In the genomic region with DNA sequence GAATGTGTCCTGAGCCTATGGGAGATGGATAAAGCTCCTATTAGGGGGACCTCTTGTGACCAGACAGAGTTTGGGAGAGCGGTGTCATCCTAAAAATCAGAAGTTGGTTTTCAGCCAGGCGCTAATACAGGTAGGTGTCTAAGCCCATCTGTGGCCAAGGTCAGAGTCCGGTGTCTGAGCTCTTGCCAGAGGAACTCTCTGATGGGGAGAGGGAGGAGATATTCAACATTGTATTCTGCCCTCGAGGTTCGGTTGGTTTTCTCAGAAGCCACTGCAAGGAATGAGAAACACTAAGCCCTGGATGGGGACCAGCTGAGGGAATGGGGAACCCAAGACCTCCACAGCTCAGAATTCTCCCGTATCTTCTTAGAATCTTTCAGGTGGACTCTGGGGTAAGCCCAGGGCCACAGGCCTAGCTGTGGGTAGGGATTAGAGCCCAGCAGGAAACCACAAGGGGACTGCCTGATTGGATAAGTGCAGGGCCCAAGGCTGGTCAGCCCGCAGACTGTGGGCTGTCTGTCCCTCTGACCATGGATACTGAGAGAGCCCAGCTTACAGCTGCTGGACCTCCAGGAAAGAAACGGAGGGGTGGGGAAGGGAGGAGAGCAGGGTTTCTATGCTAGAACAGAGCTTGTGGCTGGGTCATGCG, we compare ENCODE assay signal across 9 mouse cellular contexts. TPM values are rescaled to one million over a fixed set of nuclear protein-coding genes. Genes with fewer than 3 reads are reported as not detected.
DNase-seq lines count a peak whose midpoint lies in the region; ATAC-seq lines count a peak whose summit lies in the region.
"Had no signal": no experiment of that assay in that cellular context is flagged by ENCODE, and none has a peak within 500 bp of the region (broad histone marks: within the 10 kb centered on the region; RNA-seq: fewer than 3 reads in every experiment).

No protein-coding gene starts in this region.

- peaks cover 55% of the 10 kb centered on the region for H3K4me1 ChIP-seq in kidney, embryonic 15.5 days
- H3K4me1 ChIP-seq in embryonic facial prominence, embryonic 10.5 days = peaks cover 60% of the 10 kb centered on the region
- peaks cover 44% of the 10 kb centered on the region for H3K4me1 ChIP-seq in intestine, embryonic 15.5 days (replicated peaks)
- peaks cover 31% of the 10 kb centered on the region for H3K4me1 ChIP-seq in neural tube, embryonic 12.5 days

- H3K27me3 ChIP-seq in kidney, embryonic 15.5 days = peaks cover 27% of the 10 kb centered on the region
- H3K27me3 ChIP-seq in embryonic facial prominence, embryonic 10.5 days (replicated peaks; ENCODE audit: low read depth, poor library complexity, severe bottlenecking) = peaks cover 50% of the 10 kb centered on the region
- H3K27me3 ChIP-seq in intestine, embryonic 15.5 days (replicated peaks) = peaks cover 3% of the 10 kb centered on the region; the same call in 1 of the 2 replicates
- peaks cover 39% of the 10 kb centered on the region for H3K27me3 ChIP-seq in neural tube, embryonic 12.5 days (replicated peaks)

- peaks cover 17% of the 10 kb centered on the region for H3K36me3 ChIP-seq in kidney, embryonic 15.5 days
- H3K36me3 ChIP-seq in embryonic facial prominence, embryonic 10.5 days (replicated peaks) = peaks cover 20% of the 10 kb centered on the region
- H3K36me3 ChIP-seq in intestine, embryonic 15.5 days = peaks cover 2% of the 10 kb centered on the region; the same call in 1 of the 2 replicates
- H3K36me3 ChIP-seq in neural tube, embryonic 12.5 days = no peaks in the 10 kb centered on the region

- H3K4me2 ChIP-seq in kidney, embryonic 15.5 days = peak overlapping the region; percentile 89
- peak overlapping the region; percentile 90 for H3K4me2 ChIP-seq in intestine, embryonic 15.5 days (replicated peaks)
- H3K4me2 ChIP-seq in neural tube, embryonic 12.5 days (replicated peaks) = peak overlapping the region; percentile 88

- peak overlapping the region; percentile 43; the same call in 1 of the 2 replicates for H3K27ac ChIP-seq in kidney, embryonic 15.5 days
- peak overlapping the region; percentile 98 for H3K27ac ChIP-seq in embryonic facial prominence, embryonic 10.5 days (replicated peaks)
- H3K27ac ChIP-seq in intestine, embryonic 15.5 days = peak overlapping the region; percentile 65
- no peak overlapping the region for H3K27ac ChIP-seq in neural tube, embryonic 12.5 days
- H3K27ac ChIP-seq: macrophage had no signal

- intact Hi-C loops in left cerebral cortex, postnatal 10 days (cut with DNase I) = no loop called here

- WGBS in kidney, embryonic 15.5 days = 49% methylated on average over 9 of the region's 9 CpGs
- 46% methylated on average over 9 of the region's 9 CpGs for WGBS in embryonic facial prominence, embryonic 10.5 days
- WGBS in intestine, embryonic 15.5 days = 47% methylated on average over 9 of the region's 9 CpGs
- WGBS in neural tube, embryonic 12.5 days = 60% methylated on average over 9 of the region's 9 CpGs

- H3K9ac ChIP-seq in kidney, embryonic 15.5 days = peak overlapping the region; percentile 50; the same call in 1 of the 2 replicates
- peak overlapping the region; percentile 35 for H3K9ac ChIP-seq in intestine, embryonic 15.5 days
- H3K9ac ChIP-seq in neural tube, embryonic 12.5 days = 0 out of 2 replicates have a peak overlapping the region, but pooled peaks have one; percentile 6

- H3K4me3 ChIP-seq in kidney, embryonic 15.5 days (replicated peaks) = peak overlapping the region; percentile 70
- peak overlapping the region; percentile 96 for H3K4me3 ChIP-seq in embryonic facial prominence, embryonic 10.5 days
- peak overlapping the region; percentile 85 for H3K4me3 ChIP-seq in intestine, embryonic 15.5 days (replicated peaks)
- no peak overlapping the region; the same call in 1 of the 2 replicates for H3K4me3 ChIP-seq in neural tube, embryonic 12.5 days

- DNase-seq in kidney, postnatal 25 days = no peak
- no peak for DNase-seq in embryonic facial prominence, embryonic 10.5 days (ENCODE audit: low spot score)
- DNase-seq in left cerebral cortex, adult 11 months (ENCODE audit: low spot score) = no peak
- no peak for DNase-seq in left cerebral cortex, postnatal 10 days (ENCODE audit: extremely low spot score in 1 of 2, low spot score in 2 of 2)
- no peak for DNase-seq in lung, postnatal 25 days (ENCODE audit: low spot score)

- H3K9me3 ChIP-seq in kidney, embryonic 15.5 days (replicated peaks) = no peaks in the 10 kb centered on the region
- no peaks in the 10 kb centered on the region for H3K9me3 ChIP-seq in embryonic facial prominence, embryonic 10.5 days
- H3K9me3 ChIP-seq in intestine, embryonic 15.5 days = no peaks in the 10 kb centered on the region
- H3K9me3 ChIP-seq in neural tube, embryonic 12.5 days = no peaks in the 10 kb centered on the region

- no peak for ATAC-seq in kidney, embryonic 15.5 days (replicated peaks; ENCODE audit: low FRiP score)
- no peak for ATAC-seq in intestine, embryonic 15.5 days
- ATAC-seq in neural tube, embryonic 12.5 days (ENCODE audit: low FRiP score, low read depth) = no peak

RNA-seq across cellular contexts. Expression of a gene that starts 1.5 kb away (rescaled TPM):
- polyA plus RNA-seq in kidney, embryonic 15.5 days (2015; fragmentation: Nextera tagmentation; extraction: Ambion mirVana) = 21.6 and 24.1 TPM in 2 replicates
- 23.0 and 24.1 TPM in 2 replicates for polyA plus RNA-seq in embryonic facial prominence, embryonic 10.5 days (2016; fragmentation: Nextera tagmentation; extraction: Ambion mirVana)
- polyA plus RNA-seq in intestine, embryonic 15.5 days (2015; fragmentation: Nextera tagmentation; extraction: Ambion mirVana) = 20.1 and 20.7 TPM in 2 replicates
- polyA plus RNA-seq in neural tube, embryonic 12.5 days (2016; fragmentation: Nextera tagmentation; extraction: Ambion mirVana) = 18.1 and 18.9 TPM in 2 replicates
- total RNA-seq in left cerebral cortex, postnatal 10 days (2021) = 1 to 10 TPM; 2.6 to 3.3 TPM

RNA-seq across cellular contexts. Expression of a gene that starts 7.1 kb away (rescaled TPM):
- 0.05 and 0.13 TPM in 2 replicates for polyA plus RNA-seq in kidney, embryonic 15.5 days (2015; fragmentation: Nextera tagmentation; extraction: Ambion mirVana)
- polyA plus RNA-seq in embryonic facial prominence, embryonic 10.5 days (2016; fragmentation: Nextera tagmentation; extraction: Ambion mirVana) = 0.30 and 0.51 TPM in 2 replicates
- polyA plus RNA-seq in intestine, embryonic 15.5 days (2015; fragmentation: Nextera tagmentation; extraction: Ambion mirVana) = 1.3 and 2.1 TPM in 2 replicates
- 0.06 and 0.16 TPM in 2 replicates for polyA plus RNA-seq in neural tube, embryonic 12.5 days (2016; fragmentation: Nextera tagmentation; extraction: Ambion mirVana)
- not detected for total RNA-seq in left cerebral cortex, postnatal 10 days (2021)

RNA-seq across cellular contexts. Expression of a gene that starts 40.3 kb away (rescaled TPM):
- polyA plus RNA-seq in kidney, embryonic 15.5 days (2015; fragmentation: Nextera tagmentation; extraction: Ambion mirVana) = 27.0 and 32.8 TPM in 2 replicates
- 16.3 and 16.8 TPM in 2 replicates for polyA plus RNA-seq in embryonic facial prominence, embryonic 10.5 days (2016; fragmentation: Nextera tagmentation; extraction: Ambion mirVana)
- 39.4 and 40.3 TPM in 2 replicates for polyA plus RNA-seq in intestine, embryonic 15.5 days (2015; fragmentation: Nextera tagmentation; extraction: Ambion mirVana)
- 32.7 and 41.8 TPM in 2 replicates for polyA plus RNA-seq in neural tube, embryonic 12.5 days (2016; fragmentation: Nextera tagmentation; extraction: Ambion mirVana)
- total RNA-seq in left cerebral cortex, postnatal 10 days (2021) = 10 to 100 TPM; 74.9 to 79.5 TPM

RNA-seq across cellular contexts. Expression of a gene that starts 58.1 kb away (rescaled TPM):
- polyA plus RNA-seq in kidney, embryonic 15.5 days (2015; fragmentation: Nextera tagmentation; extraction: Ambion mirVana) = 41.7 and 44.8 TPM in 2 replicates
- 32.9 and 38.2 TPM in 2 replicates for polyA plus RNA-seq in embryonic facial prominence, embryonic 10.5 days (2016; fragmentation: Nextera tagmentation; extraction: Ambion mirVana)
- 22.4 and 23.8 TPM in 2 replicates for polyA plus RNA-seq in intestine, embryonic 15.5 days (2015; fragmentation: Nextera tagmentation; extraction: Ambion mirVana)
- polyA plus RNA-seq in neural tube, embryonic 12.5 days (2016; fragmentation: Nextera tagmentation; extraction: Ambion mirVana) = 177 and 208 TPM in 2 replicates
- 100 to 1,000 TPM; 122 to 128 TPM for total RNA-seq in left cerebral cortex, postnatal 10 days (2021)

RNA-seq across cellular contexts. Expression of a gene that starts 59.2 kb away (rescaled TPM):
- polyA plus RNA-seq in kidney, embryonic 15.5 days (2015; fragmentation: Nextera tagmentation; extraction: Ambion mirVana) = 155 and 157 TPM in 2 replicates
- 180 and 184 TPM in 2 replicates for polyA plus RNA-seq in embryonic facial prominence, embryonic 10.5 days (2016; fragmentation: Nextera tagmentation; extraction: Ambion mirVana)
- polyA plus RNA-seq in intestine, embryonic 15.5 days (2015; fragmentation: Nextera tagmentation; extraction: Ambion mirVana) = 126 and 134 TPM in 2 replicates
- 130 and 143 TPM in 2 replicates for polyA plus RNA-seq in neural tube, embryonic 12.5 days (2016; fragmentation: Nextera tagmentation; extraction: Ambion mirVana)
- 10 to 100 TPM; 50.9 to 55.1 TPM for total RNA-seq in left cerebral cortex, postnatal 10 days (2021)
